Mouse (Mus musculus): ENCODE data around the gene Gm28891.
"Not testable (repeated sequence)": the region's sequence is repeated elsewhere in the genome, so short reads cannot be mapped to it uniquely, and the experiment has no call there.

The Gm28891 gene

GRCm38 (mm10) chrY:60240902-60241301 is at the start of gene Gm28891:
Gm28891 (plus strand) TSS chrY:60241202.
- not testable (repeated sequence) for DNase-seq (ENCODE audit: low spot score)

Measured in ovary, postnatal 14 days (tissue).